Mouse (Mus musculus) fat pad, adult 2 months (tissue): ENCODE measurements around the gene Nploc4.
A peak's percentile ranks its signal among the peaks of the same experiment; 100 is the strongest.

Experiments
- DNase-seq: peaks from one replicate; pipeline ENCODE4 v3.0.0-alpha.2; 2011; ENCODE audit warnings: low read depth, low spot score; ENCODE audit errors: extremely low read depth

Gene Nploc4

GRCm38 (mm10) chr11:120437152-120437856 is at the start of gene Nploc4:
Nploc4 (minus strand) TSS chr11:120437708.
- no peak for DNase-seq

- DNase-seq = no peak
Measured at GRCm38 (mm10) chr11:120485251-120485650, 47.7 kb upstream of the Nploc4 start.

- no peak for DNase-seq
Measured at GRCm38 (mm10) chr11:120484265-120484981, 46.9 kb upstream of the Nploc4 start, which contains the start of gene Mrpl12. Mrpl12 (plus strand) TSS chr11:120484613.

GRCm38 (mm10) chr11:120483448-120483934 is 46.0 kb upstream of the Nploc4 start:
- no peak for DNase-seq

- DNase-seq = no peak
Measured at GRCm38 (mm10) chr11:120472052-120472451, 34.5 kb upstream of the Nploc4 start.

GRCm38 (mm10) chr11:120467736-120468092 is 30.2 kb upstream of the Nploc4 start:
- no peak for DNase-seq

- peak; percentile 74 for DNase-seq
Measured at GRCm38 (mm10) chr11:120467051-120467735, 29.7 kb upstream of the Nploc4 start, which contains the start of gene Arl16. Arl16 (minus strand) TSS chr11:120467607.

- DNase-seq = no peak
Measured at GRCm38 (mm10) chr11:120465521-120465920, 28.0 kb upstream of the Nploc4 start.

GRCm38 (mm10) chr11:120464365-120464764 is 26.9 kb upstream of the Nploc4 start:
- DNase-seq = no peak

GRCm38 (mm10) chr11:120463536-120463935 is 26.0 kb upstream of the Nploc4 start:
- DNase-seq = no peak

GRCm38 (mm10) chr11:120458847-120459597 is 21.5 kb upstream of the Nploc4 start:
- no peak for DNase-seq

GRCm38 (mm10) chr11:120457772-120458751 is 20.6 kb upstream of the Nploc4 start, which contains the start of the genes Oxld1 and Ccdc137:
Oxld1 (minus strand) TSS chr11:120458068.
Ccdc137 (plus strand) TSS chr11:120458115.
- DNase-seq = peak; percentile 23

GRCm38 (mm10) chr11:120457370-120457769 is 19.9 kb upstream of the Nploc4 start:
- no peak for DNase-seq

GRCm38 (mm10) chr11:120455413-120455812 is 17.9 kb upstream of the Nploc4 start:
- no peak for DNase-seq

- DNase-seq = no peak
Measured at GRCm38 (mm10) chr11:120454965-120455364, 17.5 kb upstream of the Nploc4 start.

- no peak for DNase-seq
Measured at GRCm38 (mm10) chr11:120453306-120453705, 15.8 kb upstream of the Nploc4 start, which contains the start of gene Pde6g. Pde6g (minus strand) TSS chr11:120453500.

GRCm38 (mm10) chr11:120452246-120452645 is 14.7 kb upstream of the Nploc4 start:
- DNase-seq = no peak

- no peak for DNase-seq
Measured at GRCm38 (mm10) chr11:120447179-120447578, 9.7 kb upstream of the Nploc4 start.

GRCm38 (mm10) chr11:120445475-120445874 is 8.0 kb upstream of the Nploc4 start:
- no peak for DNase-seq
